Mouse (Mus musculus): ENCODE data around the gene Sall4. TPM values are rescaled to one million over a fixed set of nuclear protein-coding genes. Genes with fewer than 3 reads are reported as not detected.

The Sall4 gene
- 3.7 TPM for polyA plus RNA-seq (2014; fragmentation: Illumina TruSeq; extraction: RNeasy Lipid Tissue Mini Kit (QIAGEN cat#74804))

DNA sequence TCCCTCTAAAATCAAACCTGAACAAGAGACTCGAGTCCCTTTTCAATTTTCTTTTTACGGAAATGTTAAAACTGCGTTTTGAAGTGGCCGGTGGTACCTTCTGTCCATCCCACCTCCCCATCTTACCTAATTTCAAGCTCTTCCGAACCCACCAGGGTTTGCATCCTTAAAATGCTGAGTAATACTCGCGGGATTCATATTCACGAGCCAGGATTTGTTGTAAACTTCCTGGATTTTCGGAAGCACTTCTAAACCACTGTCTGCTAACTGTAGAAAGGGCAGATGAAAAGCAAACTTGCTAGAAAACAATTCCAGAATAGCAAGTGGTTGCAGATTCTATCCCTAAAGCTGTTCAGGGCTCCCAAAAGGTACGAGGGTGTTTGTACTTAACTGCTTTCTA lies at the start of gene Sall4:
Gene Sall4 (minus strand): TSS at position 362 of the 400 bp plus-strand sequence.

DNA sequence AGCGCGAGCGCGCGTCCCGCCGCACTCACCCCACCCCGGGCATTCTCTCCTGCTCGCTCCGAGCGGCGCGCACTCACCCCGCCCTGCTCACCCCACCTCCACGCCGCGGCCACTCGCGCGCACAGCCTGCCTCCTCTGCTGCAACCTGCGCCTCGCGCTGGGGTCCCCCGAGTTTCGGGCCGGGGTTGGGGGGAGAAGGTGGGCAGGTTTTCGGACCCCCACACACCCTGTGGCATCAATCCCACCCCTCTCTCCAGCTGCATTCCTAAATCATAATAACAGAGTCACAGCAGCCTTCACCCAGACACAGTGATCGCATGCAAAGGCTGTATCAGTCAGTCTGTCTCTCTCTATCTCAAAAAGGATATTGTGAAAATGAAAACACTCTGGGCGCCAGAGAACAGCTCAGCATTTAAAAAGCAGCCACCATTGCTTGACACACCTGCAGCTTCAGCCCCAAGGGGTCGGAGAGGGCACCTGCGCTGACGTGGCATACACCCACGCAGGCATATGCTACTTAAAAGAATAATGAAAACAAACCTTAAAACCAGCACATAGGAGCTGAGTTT lies 25.6 kb downstream of the Sall4 start, which contains the start of gene Atp9a:
Gene Atp9a (minus strand): TSS at position 351 of the 569 bp plus-strand sequence.

Other genes starting within 250 kb of the Sall4 start
- gene Nfatc2, start 166.3 kb downstream of the Sall4 start, polyA plus RNA-seq (2014; fragmentation: Illumina TruSeq; extraction: RNeasy Lipid Tissue Mini Kit (QIAGEN cat#74804)), result 1.00 TPM
- gene Atp9a, start 25.5 kb downstream of the Sall4 start, polyA plus RNA-seq (2014; fragmentation: Illumina TruSeq; extraction: RNeasy Lipid Tissue Mini Kit (QIAGEN cat#74804)), result 7.1 TPM
- 1.3 TPM for gene Zfp64, start 187.6 kb upstream of the Sall4 start, polyA plus RNA-seq (2014; fragmentation: Illumina TruSeq; extraction: RNeasy Lipid Tissue Mini Kit (QIAGEN cat#74804))

Data from ovary, adult 10 weeks (tissue).